Mouse (Mus musculus): ENCODE measurements at regions not wholly inside any gene's neighbourhood (a gene's known extent, or its start where the extent isn't known, plus 50 kb on each side); places are given as distances from the start of the nearest gene placed in this dataset.
"Not testable (repeated sequence)": the region's sequence is repeated elsewhere in the genome, so short reads cannot be mapped to it uniquely, and the experiment has no call there.

- no peak for DNase-seq (ENCODE audit: low spot score)
Observed at GRCm38 (mm10) chr12:114564329-114564728, 1020.6 kb downstream of the Adam6a start.

- no peak for DNase-seq (ENCODE audit: low spot score)
Observed at GRCm38 (mm10) chr12:114583371-114583770, 1039.7 kb downstream of the Adam6a start.

DNA sequence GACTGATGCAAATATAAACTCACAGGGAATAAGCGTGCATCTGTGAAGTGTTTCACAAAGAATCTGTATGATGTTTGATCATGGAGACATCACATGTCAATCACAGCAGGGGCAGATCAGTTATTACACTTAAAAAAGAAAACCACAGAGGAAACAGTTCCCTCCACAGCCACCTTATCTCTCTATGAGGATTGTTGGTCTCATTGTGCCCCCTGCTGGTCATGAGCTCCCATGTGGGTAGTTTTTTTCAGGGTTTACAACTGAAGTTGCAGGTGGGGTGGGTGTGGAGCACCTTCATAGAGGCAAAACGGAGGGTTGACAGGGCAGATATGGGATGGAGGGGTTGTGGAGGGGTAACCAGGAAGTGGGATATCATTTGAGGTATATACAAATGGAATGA is 1043.5 kb downstream of the Adam6a start:
- DNase-seq (ENCODE audit: low spot score): no peak

DNA sequence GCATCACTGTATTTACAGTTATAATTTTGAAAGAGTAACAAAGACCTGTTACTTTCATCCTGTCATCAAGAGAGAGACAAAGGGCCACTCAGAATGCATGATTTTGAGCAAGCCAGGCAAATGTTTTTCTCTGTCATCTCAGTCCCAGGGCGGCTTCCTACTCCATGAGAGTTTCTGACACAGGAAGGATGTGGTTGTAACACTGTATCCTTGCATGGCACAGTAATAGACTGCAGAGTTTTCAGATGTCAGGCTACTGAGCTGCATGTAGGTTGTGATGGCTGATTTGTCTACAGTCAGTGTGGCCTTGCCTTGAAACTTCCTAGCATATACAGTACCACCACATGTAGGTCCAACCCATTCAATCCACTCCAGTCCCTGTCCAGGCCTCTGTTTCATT is 1054.0 kb downstream of the Adam6a start:
- DNase-seq (ENCODE audit: low spot score): no peak

GRCm38 (mm10) chr12:114609171-114609570 is 1065.5 kb downstream of the Adam6a start:
- no peak for DNase-seq (ENCODE audit: low spot score)

DNA sequence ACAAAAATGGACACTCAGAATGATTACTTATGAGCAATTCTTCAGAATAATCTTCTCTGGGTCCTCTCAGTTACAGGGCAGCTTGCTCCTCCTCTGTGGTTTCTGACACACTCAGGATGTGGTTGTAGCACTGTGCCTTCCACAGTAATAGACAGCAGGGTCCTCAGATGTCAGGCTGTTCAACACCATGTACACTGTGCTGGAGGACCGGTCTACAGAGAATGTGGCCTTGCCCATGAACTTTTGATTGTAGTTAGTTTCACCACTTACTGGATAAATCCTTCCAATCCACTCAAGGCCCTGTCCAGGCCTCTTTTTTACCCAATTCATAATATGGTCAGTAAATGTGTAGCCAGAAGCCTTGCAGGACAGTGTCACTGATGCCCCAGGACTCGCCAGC is 1068.4 kb downstream of the Adam6a start:
- no peak for DNase-seq (ENCODE audit: low spot score)

DNA sequence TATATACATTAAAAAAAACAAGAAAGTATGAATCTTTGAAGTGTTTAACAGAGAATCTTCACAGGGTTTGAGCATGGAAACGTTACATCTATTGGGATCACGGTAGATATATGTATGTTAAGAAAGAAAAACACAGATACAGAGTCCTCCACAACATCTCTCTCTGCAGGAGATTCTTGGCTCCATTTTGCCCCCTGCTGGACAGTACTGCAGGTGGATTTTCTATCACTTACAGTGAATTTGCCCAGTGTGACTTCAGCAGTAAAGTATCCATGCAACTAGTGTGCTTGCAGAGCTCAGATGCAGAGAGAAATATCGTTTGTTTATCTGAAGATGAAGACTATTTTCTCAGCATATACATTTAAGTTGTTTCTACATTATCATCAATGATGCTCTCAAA is 1071.5 kb downstream of the Adam6a start:
- DNase-seq (ENCODE audit: low spot score): no peak

- DNase-seq (ENCODE audit: low spot score): no peak
Observed at GRCm38 (mm10) chr12:114615712-114616111, 1072.0 kb downstream of the Adam6a start.

DNA sequence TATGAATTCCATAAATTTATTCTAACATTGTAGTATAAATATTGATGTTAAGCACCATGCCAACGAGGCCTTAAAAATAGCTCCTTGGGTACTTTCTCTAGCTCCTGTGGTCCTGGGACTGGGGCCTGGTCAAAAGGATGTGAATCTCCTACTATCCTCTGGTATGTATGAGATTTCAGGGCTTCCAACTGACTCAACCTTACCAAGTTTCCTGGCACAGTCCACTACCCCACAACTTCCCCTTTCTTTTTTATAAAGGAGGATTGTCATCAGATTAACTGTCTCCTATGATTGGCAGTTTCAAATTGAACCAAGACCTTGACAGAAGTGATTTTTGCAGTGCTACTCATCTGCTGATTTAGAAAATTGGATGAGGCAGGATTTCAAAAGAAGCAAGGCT is 1097.4 kb downstream of the Adam6a start:
- DNase-seq (ENCODE audit: low spot score): no peak

DNA sequence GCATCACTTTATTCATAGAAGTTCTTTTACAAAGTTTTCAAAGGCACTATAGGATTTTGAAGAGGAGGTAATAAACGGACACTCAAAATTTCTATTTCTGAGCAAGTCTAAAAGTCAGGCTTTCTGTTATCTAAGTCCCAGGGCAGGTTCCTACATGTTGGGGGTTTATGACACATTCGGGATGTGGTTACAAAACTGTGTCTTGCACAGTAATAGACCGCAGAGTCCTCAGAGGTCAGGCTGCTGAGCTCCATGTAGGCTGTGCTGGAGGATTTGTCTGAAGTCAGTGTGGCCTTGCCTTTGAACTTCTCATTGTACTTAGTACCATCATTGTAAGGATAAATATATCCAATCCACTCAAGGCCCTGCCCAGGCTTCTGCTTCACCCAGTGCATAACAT is 1102.7 kb downstream of the Adam6a start:
- DNase-seq (ENCODE audit: low spot score): no peak

- DNase-seq (ENCODE audit: low spot score): not testable (repeated sequence)
Observed at GRCm38 (mm10) chr12:114650432-114651101, 1106.9 kb downstream of the Adam6a start.

- not testable (repeated sequence) for DNase-seq (ENCODE audit: low spot score)
Observed at GRCm38 (mm10) chr12:114657134-114657533, 1113.4 kb downstream of the Adam6a start.

Measured in ovary, postnatal 14 days (tissue).